Mouse (Mus musculus) right cerebral cortex, adult 2 months (tissue): ENCODE results near the gene Josd2.

Experiments
- DNase-seq, 2 experiments: peaks; one replicate each; pipeline ENCODE4 v3.0.0; 2021 to 2022; ENCODE audit warnings: low spot score in 2 of 2

Josd2 gene

GRCm38 (mm10) chr7:44497361-44498055, 29.7 kb downstream of the Josd2 start:
- no peak for DNase-seq

GRCm38 (mm10) chr7:44498922-44499321, 31.1 kb downstream of the Josd2 start:
- no peak for DNase-seq

GRCm38 (mm10) chr7:44500046-44500445, 32.3 kb downstream of the Josd2 start:
- no peak for DNase-seq

GRCm38 (mm10) chr7:44501563-44502115, 33.9 kb downstream of the Josd2 start:
- peak; percentile 80 to 87 for DNase-seq

GRCm38 (mm10) chr7:44507491-44507890, 39.7 kb downstream of the Josd2 start:
- no peak for DNase-seq

GRCm38 (mm10) chr7:44519240-44519913, 51.6 kb downstream of the Josd2 start:
- no peak for DNase-seq

- no peak for DNase-seq
Measured at GRCm38 (mm10) chr7:44520990-44521389, 53.2 kb downstream of the Josd2 start.
